Mouse (Mus musculus) layer of hippocampus, postnatal 14 days (tissue): ENCODE measurements around the gene Hnrnpa2b1. TPM values are rescaled to one million over a fixed set of nuclear protein-coding genes. Genes with fewer than 3 reads are reported as not detected.

ENCODE experiments used
- DNase-seq, 2 experiments: peaks; one replicate each; pipeline ENCODE4 v3.0.0; 2021 to 2022; ENCODE audit warnings: low spot score in 2 of 2, mixed read lengths in 1 of 2
- total RNA-seq, 2 experiments: library from RNA; stranded (reverse); gene quantifications; 2 replicates each; pipeline ENCODE4 v1.2.3; 2021

The Hnrnpa2b1 gene
- total RNA-seq, 2 experiments from 2014 or later, result 544 to 550 TPM

DNA sequence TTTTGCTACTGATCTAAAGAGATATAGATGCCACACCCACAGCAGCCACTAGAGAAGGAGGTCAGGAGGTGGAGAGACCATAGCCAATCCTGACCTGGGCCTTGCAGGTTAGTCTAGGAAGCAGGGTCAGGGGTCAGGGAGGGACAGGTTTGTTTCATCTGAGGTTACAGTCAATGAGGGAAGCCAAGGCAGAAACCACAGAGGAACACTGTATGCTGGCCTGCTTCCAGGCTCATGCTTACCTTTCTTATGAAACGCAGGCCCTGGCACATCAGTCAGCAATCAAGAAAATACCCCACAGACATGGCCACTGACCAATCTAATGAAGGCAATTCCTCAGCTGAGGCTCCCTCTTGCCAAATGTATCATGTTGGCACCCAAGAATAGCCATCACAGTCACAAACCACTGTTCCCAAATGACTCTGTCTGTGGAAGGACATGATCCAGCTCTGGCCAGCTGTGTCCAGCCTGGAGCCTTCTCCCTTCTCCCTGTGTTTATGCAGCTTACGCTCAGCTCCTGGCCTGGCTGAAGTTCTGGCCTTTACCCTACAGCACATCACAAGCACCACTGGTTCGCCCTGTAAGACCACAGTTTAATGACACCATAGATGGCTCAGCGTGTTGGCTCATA lies 52.3 kb downstream of the Hnrnpa2b1 start:
- DNase-seq, result no peak

- DNase-seq, result peak in 1 of 2 experiments; percentile 50
Observed at GRCm38 (mm10) chr6:51416433-51416832, 53.3 kb downstream of the Hnrnpa2b1 start.

Other genes with a start within 250 kb of the Hnrnpa2b1 start
- 1 to 10 TPM; 3.0 to 4.6 TPM for gene Nfe2l3, start 37.2 kb downstream of the Hnrnpa2b1 start, total RNA-seq
- 100 to 1,000 TPM; 158 to 160 TPM for gene Cbx3, start 466 bp upstream of the Hnrnpa2b1 start, total RNA-seq
- 100 to 1,000 TPM; 116 to 117 TPM for gene Snx10, start 54.0 kb upstream of the Hnrnpa2b1 start, total RNA-seq